Mouse (Mus musculus): Measurements from ENCODE around the gene Hax1.

Hax1 gene

DNA sequence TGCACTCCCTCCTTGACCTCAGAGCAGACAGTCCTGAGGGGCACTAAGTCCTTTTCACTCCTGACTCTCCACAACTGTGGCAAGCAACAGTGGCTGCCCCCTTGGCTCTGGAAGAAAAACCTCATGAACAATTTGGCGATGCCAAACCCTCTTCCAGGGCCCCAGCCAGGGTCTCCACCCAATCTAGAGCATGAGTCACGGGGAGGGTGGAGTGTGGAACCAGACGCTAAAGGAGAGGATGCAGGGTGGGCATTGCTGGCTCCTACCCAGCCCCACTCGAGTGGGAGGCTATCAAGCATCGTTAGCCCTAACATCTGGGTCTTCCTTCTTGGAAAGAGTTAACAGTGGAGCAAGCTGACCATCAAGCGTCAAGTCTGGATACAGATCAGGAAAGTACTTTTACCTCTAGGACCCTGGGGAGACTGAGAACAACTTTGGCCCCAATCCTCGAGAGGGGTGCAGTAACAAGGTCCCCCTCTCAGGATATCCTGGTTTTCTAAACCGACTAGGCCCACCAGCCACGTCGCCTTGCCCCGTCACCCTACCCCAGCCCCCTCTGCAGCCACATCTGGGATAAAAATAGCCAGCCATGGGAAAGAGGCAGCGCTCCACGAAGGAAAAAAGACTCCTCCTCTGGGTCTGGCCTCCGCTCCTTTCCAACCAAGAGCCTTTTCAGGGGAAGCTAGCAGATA is 36.4 kb downstream of the Hax1 start:
- no peak for DNase-seq (ENCODE audit: extremely low spot score, low spot score)

DNA sequence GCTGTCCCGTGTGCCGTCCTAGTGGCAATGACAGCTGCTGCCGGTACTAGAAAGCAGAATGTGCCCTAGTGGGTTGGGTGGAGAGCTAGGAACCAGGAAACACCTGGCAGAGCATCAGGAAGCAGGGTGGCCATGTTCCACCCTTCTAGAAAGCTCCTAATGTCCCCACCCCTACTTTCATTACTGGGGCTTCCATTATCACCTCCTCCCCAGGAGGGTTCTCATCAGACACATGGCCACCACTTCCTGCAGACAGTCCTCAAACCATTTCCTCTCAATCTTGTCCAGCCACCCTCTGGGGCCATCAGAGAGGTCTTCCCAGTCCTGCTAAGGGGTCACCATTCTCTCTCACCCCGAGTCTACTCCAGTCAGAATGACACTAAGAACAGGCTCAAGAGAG is 37.1 kb downstream of the Hax1 start:
- DNase-seq (ENCODE audit: extremely low spot score, low spot score): no peak

DNA sequence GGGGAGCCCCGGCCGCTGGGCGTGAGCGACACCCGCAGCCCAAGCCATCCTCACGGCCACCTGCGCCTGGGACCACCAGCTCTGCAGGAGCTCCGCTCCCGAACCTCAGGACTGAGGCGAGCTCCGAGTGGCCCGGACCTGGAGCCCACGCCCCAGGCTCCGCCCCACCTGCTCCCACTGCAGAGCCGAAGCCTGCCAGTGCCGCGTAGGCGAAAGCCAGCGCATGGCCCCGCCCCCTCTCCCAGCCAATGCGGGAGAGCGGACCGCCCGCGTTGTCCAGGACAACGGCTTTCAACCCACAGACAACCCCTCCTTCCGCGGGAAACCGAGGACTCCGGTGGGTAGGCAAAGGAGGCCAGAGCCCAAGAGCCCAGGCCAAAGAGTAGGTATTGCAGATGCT is 38.1 kb downstream of the Hax1 start:
- peak; percentile 88 for DNase-seq (ENCODE audit: extremely low spot score, low spot score)

DNA sequence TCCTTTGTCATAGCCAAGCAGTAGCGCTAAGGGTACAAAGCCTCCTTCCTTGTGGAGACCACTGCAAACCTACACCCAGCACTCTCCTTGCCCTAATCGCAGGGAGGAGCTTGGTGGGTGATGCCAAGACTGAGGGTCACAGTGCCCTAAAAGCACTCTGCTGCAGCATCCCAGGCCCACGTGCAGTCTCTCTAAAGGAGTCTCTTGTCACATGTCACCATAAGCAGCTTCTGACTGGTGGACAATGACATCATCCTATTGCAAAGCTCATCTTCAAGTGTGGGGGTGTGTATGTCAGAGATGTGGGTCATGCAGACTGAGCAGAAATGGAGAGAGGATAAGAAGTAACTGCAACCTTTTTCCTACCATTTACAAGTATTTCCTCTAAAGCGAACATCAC is 39.1 kb downstream of the Hax1 start:
- DNase-seq (ENCODE audit: extremely low spot score, low spot score): no peak

DNA sequence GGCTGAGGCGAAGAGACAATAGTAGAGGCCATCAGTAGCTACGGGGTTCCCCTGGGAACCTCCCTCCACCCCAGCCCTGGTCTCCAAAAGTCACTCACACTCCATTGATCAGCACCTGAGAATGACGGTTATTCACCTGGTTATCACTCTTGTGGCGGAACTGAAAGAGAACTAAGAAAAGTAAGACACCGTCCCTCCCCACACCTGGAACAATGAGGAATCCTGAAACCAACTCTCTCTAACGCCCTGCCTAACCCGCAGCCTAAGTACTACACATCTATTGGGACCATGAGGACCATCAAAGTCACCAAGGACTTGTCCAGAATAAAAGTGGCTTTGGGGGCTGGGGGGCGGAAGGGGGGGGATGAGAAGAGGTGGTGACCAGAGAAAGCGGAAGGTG is 40.7 kb downstream of the Hax1 start:
- DNase-seq (ENCODE audit: extremely low spot score, low spot score): no peak

DNA sequence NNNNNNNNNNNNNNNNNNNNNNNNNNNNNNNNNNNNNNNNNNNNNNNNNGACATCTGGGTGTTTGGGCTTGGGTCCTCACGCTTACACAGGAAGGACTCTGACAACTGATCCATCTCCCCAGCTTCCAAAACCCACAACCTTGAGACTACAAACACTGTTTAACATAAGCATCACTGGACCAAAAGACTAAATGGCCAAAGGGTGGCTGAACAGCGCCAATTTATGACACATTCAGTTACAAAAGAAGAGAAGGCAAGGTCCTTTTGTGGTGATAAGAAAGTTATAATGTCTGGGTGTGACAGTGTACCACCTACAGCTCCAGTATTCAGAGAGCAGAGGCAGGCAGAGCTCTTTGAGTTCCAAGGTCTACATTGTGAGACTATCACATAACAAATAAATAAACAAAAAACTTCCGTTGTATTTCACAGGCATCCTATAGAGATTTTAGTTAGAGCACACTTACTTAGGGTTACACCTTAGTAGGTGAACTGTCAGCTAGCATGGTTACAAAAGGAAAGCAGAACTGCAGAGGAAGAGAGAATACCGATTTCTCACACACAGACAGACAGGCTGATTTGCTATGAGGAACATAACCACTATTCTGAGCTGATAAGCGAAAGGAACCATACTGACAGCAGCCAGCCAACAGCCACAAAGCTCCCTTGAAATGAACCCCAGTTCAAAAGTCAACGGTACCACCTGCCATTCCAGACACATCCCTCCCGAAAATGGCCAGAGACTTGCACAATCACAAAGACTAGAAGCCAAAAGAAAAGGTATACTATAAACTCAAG is 42.2 kb downstream of the Hax1 start:
- DNase-seq (ENCODE audit: extremely low spot score, low spot score): no peak

DNA sequence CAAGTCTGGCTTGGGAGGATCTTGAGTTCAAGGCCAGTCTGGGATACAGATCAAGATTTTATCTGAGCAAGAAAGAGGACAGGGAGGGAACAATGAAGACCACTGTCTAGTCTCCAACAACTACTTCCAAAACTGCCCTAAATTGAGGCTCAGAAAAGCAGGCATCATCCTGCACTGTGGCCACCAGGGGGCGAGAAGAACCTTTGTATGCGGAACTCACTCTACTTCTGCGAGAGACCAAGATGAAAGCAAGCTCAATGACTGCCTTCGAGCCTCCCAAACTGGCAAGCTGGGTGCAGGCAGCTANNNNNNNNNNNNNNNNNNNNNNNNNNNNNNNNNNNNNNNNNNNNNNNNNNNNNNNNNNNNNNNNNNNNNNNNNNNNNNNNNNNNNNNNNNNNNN is 45.2 kb downstream of the Hax1 start:
- DNase-seq (ENCODE audit: extremely low spot score, low spot score): peak; percentile 79

DNA sequence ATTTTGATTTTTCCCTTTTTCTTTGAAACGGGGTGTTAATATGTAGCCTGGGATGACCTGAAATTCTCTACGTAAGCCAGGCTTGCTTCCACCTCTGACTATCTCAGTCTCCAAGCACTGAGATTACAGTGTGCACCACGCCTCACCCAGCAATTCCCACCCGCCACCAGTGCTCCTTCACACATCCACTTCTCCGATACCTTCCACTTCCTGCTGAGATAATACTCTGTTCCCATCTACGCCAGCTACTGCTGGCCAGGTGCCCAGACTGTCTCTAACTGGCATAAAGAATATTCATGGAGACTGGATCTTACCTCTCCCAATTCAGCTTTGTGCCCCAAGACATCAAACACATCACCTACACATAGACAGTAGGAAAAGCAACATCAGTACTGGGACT is 49.9 kb downstream of the Hax1 start:
- DNase-seq (ENCODE audit: extremely low spot score, low spot score): no peak

DNA sequence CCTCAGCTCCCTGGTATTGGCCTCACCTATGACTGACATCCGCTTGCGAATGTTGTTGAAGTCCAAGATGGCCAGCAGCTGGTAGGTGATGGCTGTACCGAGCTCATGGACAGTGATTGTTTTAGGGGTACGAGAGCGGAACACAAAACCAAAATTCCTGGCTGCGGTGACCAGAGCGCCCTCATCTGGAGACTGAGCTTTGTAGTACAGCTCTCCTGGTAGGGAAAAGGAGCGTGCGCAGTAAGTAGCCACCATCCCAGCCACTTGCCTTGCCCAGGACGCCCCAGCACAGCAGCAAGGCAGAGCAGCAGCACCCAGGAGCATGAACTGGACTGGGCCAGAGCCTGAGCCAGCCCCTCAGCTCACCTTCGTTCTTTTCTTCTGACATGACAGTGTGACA is 50.6 kb downstream of the Hax1 start:
- DNase-seq (ENCODE audit: extremely low spot score, low spot score): no peak

Data from neural tube, embryonic 10.5 days (tissue).